Mouse (Mus musculus) ES-Bruce4 (cell line): Measurements from ENCODE around the gene Itch. TPM values are rescaled to one million over a fixed set of nuclear protein-coding genes. Genes with fewer than 3 reads are reported as not detected.

ENCODE experiments used
- H3K27ac ChIP-seq: 2 replicates; pipeline ENCODE4 v1.5.1; 2012; ENCODE audit warnings: low read length, inconsistent platforms; ENCODE audit not compliant: insufficient read depth
- H3K27me3 ChIP-seq: 2 replicates; pipeline ENCODE4 v1.6.1; 2012; ENCODE audit warnings: mild to moderate bottlenecking, low read length, inconsistent platforms; ENCODE audit not compliant: control insufficient read depth, poor library complexity, insufficient read depth, severe bottlenecking
- H3K36me3 ChIP-seq: 2 replicates; pipeline ENCODE4 v1.6.1; 2012; ENCODE audit warnings: inconsistent platforms, mild to moderate bottlenecking, low read length, moderate library complexity; ENCODE audit not compliant: control insufficient read depth, poor library complexity, insufficient read depth, severe bottlenecking
- H3K4me1 ChIP-seq: one replicate; pipeline ENCODE4 v1.8.1; 2011; ENCODE audit warnings: low read length; ENCODE audit not compliant: control insufficient read depth, insufficient read depth
- H3K4me3 ChIP-seq: 2 replicates; pipeline ENCODE4 v1.5.1; 2011; ENCODE audit warnings: low read depth, mild to moderate bottlenecking, low read length
- H3K9ac ChIP-seq: 2 replicates; pipeline ENCODE4 v1.6.1; 2012; ENCODE audit warnings: low read depth, mild to moderate bottlenecking, inconsistent platforms; ENCODE audit not compliant: poor library complexity, severe bottlenecking
- H3K9me3 ChIP-seq: replicated peaks from 2 replicates; pipeline ENCODE4 v1.6.1; 2012; ENCODE audit warnings: mild to moderate bottlenecking, low read length, inconsistent platforms; ENCODE audit not compliant: control insufficient read depth, poor library complexity, insufficient read depth, severe bottlenecking
- CTCF ChIP-seq: IDR thresholded peaks from one replicate; pipeline ENCODE4 v1.8.1; 2011; ENCODE audit warnings: low read depth, low read length
- EP300 ChIP-seq: IDR thresholded peaks from 2 replicates; pipeline ENCODE4 v1.6.1; 2011; ENCODE audit warnings: low read depth, low read length; ENCODE audit not compliant: insufficient read depth
- POLR2A ChIP-seq: IDR thresholded peaks from one replicate; pipeline ENCODE4 v1.8.1; 2011; ENCODE audit warnings: low read length; ENCODE audit not compliant: insufficient read depth
- polyA plus RNA-seq: library from polyadenylated mRNA; stranded (reverse); fragments of >200 nt; gene quantifications from 2 replicates; pipeline ENCODE4 v1.2.4, GENCODE M21; 2011; ENCODE audit warnings: low read depth; ENCODE audit not compliant: missing spikeins, insufficient read depth, insufficient read length

The Itch gene
- polyA plus RNA-seq, 1 experiment = 50.6 TPM

- no peak for TF ChIP-seq CTCF
- TF ChIP-seq EP300 = no peak
- no peak for TF ChIP-seq POLR2A
- Histone ChIP-seq H3K9me3 (no peaks in the 10 kb centered on the region), H3K4me1 (no peaks in the 10 kb centered on the region), H3K4me3 (peak overlapping the region; percentile 93), H3K27me3 (no peaks in the 10 kb centered on the region), H3K9ac (peak overlapping the region; percentile 74), H3K36me3 (no peaks in the 10 kb centered on the region), H3K27ac (no peak overlapping the region)
These were observed 102.5 kb downstream of the Itch start for GRCm38 (mm10) chr2:155235746-155236361.

- peak within 1 kb of the TSS; percentile 93 for H3K4me3 ChIP-seq
- H3K27me3 ChIP-seq = no peaks in the 10 kb centered on the region
- TF ChIP-seq POLR2A = peak; percentile 83
- no peak for TF ChIP-seq CTCF
- TF ChIP-seq EP300 = no peak
- no peaks in the 10 kb centered on the region for H3K9me3 ChIP-seq
- no peaks in the 10 kb centered on the region for H3K4me1 ChIP-seq
- H3K27ac ChIP-seq = no peak within 1 kb of the TSS
- peak within 1 kb of the TSS; percentile 74 for H3K9ac ChIP-seq
- H3K36me3 ChIP-seq = no peaks in the 10 kb centered on the region
These were observed 103.2 kb downstream of the Itch start, which contains the start of gene Dynlrb1 for GRCm38 (mm10) chr2:155236362-155236992. TSS of gene Dynlrb1 (plus strand) at chr2:155236533.

- no peaks in the 10 kb centered on the region for H3K4me1 ChIP-seq
- TF ChIP-seq EP300 = no peak
- TF ChIP-seq POLR2A = no peak
- TF ChIP-seq CTCF = no peak
- H3K4me3 ChIP-seq = peak overlapping the region; percentile 40
- H3K9me3 ChIP-seq = no peaks in the 10 kb centered on the region
- no peaks in the 10 kb centered on the region for H3K27me3 ChIP-seq
- no peak overlapping the region for H3K27ac ChIP-seq
- peak overlapping the region; percentile 74 for H3K9ac ChIP-seq
- H3K36me3 ChIP-seq = no peaks in the 10 kb centered on the region
These were observed 104.0 kb downstream of the Itch start for GRCm38 (mm10) chr2:155237276-155237675.

- Histone ChIP-seq H3K4me3 (no peak overlapping the region), H3K36me3 (peaks cover 6% of the 10 kb centered on the region; the same call in 1 of the 2 replicates), H3K9ac (no peak overlapping the region), H3K4me1 (no peaks in the 10 kb centered on the region), H3K9me3 (no peaks in the 10 kb centered on the region), H3K27me3 (no peaks in the 10 kb centered on the region), H3K27ac (no peak overlapping the region)
- TF ChIP-seq CTCF (peak; percentile 33), EP300 (no peak)
These were observed 107.6 kb downstream of the Itch start for GRCm38 (mm10) chr2:155240915-155241314.

GRCm38 (mm10) chr2:155242296-155242855, 109.1 kb downstream of the Itch start:
- H3K36me3 ChIP-seq = peaks cover 6% of the 10 kb centered on the region; the same call in 1 of the 2 replicates
- no peaks in the 10 kb centered on the region for H3K9me3 ChIP-seq
- H3K4me1 ChIP-seq = no peaks in the 10 kb centered on the region
- no peak overlapping the region for H3K4me3 ChIP-seq
- H3K9ac ChIP-seq = no peak overlapping the region
- H3K27ac ChIP-seq = no peak overlapping the region
- H3K27me3 ChIP-seq = no peaks in the 10 kb centered on the region
- TF ChIP-seq EP300 (no peak), CTCF (no peak), POLR2A (no peak)

- no peak overlapping the region for H3K4me3 ChIP-seq
- H3K9me3 ChIP-seq = no peaks in the 10 kb centered on the region
- H3K4me1 ChIP-seq = no peaks in the 10 kb centered on the region
- H3K27ac ChIP-seq = no peak overlapping the region
- H3K36me3 ChIP-seq = peaks cover 17% of the 10 kb centered on the region
- no peaks in the 10 kb centered on the region for H3K27me3 ChIP-seq
- H3K9ac ChIP-seq = no peak overlapping the region
- TF ChIP-seq EP300 = no peak
- TF ChIP-seq CTCF = no peak
- no peak for TF ChIP-seq POLR2A
These were observed 112.9 kb downstream of the Itch start for GRCm38 (mm10) chr2:155246231-155246630.
